In the genomic region with DNA sequence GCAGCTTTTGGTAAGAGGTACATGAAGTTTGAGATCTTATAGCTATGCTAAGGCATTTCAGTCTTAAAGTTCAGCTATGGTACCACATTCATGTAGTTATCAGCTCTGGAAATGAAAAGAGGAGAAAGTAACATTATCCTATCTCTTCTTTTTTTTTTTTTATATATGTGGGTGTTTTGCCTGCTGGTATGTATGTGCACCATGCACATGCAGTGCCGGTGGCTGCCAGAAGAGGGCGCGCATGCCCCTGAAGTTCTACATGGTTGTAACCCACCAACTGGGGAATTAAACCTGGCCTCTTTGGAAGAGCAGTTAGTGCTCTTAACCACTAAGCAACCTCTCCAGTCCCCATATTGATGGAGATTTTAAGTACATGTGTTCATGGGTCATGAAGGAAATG, we compare ENCODE assay signal across 7 mouse cellular contexts. TPM values are rescaled to one million over a fixed set of nuclear protein-coding genes. Genes with fewer than 3 reads are reported as not detected.
DNase-seq lines count a peak whose midpoint lies in the region; ATAC-seq and TF ChIP-seq lines count a peak whose summit lies in the region.
"Not testable (repeated sequence)": the region's sequence is repeated elsewhere in the genome, so short reads cannot be mapped to it uniquely, and the experiment has no call there.

No protein-coding gene starts in this region.

- WGBS in hindbrain, postnatal 0 days = 54% methylated on average over 3 of the region's 3 CpGs
- 62% methylated on average over 3 of the region's 3 CpGs for WGBS in liver, adult 2 months
- 75% methylated on average over 3 of the region's 3 CpGs for WGBS in thymus, adult 2 months

- not testable (repeated sequence) for H3K79me2 ChIP-seq in liver, adult 2 months (ENCODE audit: control insufficient read depth, insufficient read depth, low read length)

- not testable (repeated sequence) for H3K9me3 ChIP-seq in G1E (replicated peaks); hindbrain, postnatal 0 days (ENCODE audit: low read length)

- H3K4me2 ChIP-seq in hindbrain, postnatal 0 days (ENCODE audit: low read depth, low read length) = not testable (repeated sequence)

- not testable (repeated sequence) for H3K4me3 ChIP-seq in G1E (ENCODE audit: low read depth, low read length); bone marrow macrophage, adult 2 months (ENCODE audit: insufficient read depth, low read length); hindbrain, postnatal 0 days (ENCODE audit: low read length); liver, adult 2 months (ENCODE audit: insufficient read depth, low read depth, low read length); thymus, adult 2 months (ENCODE audit: control insufficient read depth, insufficient read depth, low read length)

- ATAC-seq in G1E (ENCODE audit: extremely low read depth, insufficient number of reproducible peaks, low FRiP score, poor library complexity, severe bottlenecking); hindbrain, postnatal 0 days: not testable (repeated sequence)

- not testable (repeated sequence) for H3K9ac ChIP-seq in hindbrain, postnatal 0 days (replicated peaks; ENCODE audit: low read length); liver, adult 2 months (ENCODE audit: low read depth, low read length)

- H3K36me3 ChIP-seq in G1E (replicated peaks); hindbrain, postnatal 0 days (ENCODE audit: insufficient read depth, low read length); liver, adult 2 months (ENCODE audit: control insufficient read depth, insufficient read depth, low read length); thymus, adult 2 months (ENCODE audit: control insufficient read depth, insufficient read depth, low read length): not testable (repeated sequence)

- not testable (repeated sequence) for DNase-seq in G1E (ENCODE audit: low spot score); hindbrain, postnatal 0 days (ENCODE audit: low spot score); liver, adult 2 months (ENCODE audit: extremely low read depth, low read depth, low spot score)
- peak; percentile 5 for DNase-seq in embryo, embryonic 11 days
- DNase-seq in naive thymus-derived CD4-positive, alpha-beta T cell, adult 2 months (ENCODE audit: low read depth) = peak; percentile 2
- peak; percentile 22 for DNase-seq in thymus, adult 2 months

- H3K27ac ChIP-seq in bone marrow macrophage, adult 2 months (ENCODE audit: insufficient read depth, low read depth, low read length); hindbrain, postnatal 0 days; liver, adult 2 months (replicated peaks; ENCODE audit: insufficient read depth, low read depth, low read length); thymus, adult 2 months (ENCODE audit: control insufficient read depth, insufficient read depth, low read length): not testable (repeated sequence)

- H3K27me3 ChIP-seq in G1E (ENCODE audit: insufficient read depth, low read length); hindbrain, postnatal 0 days (ENCODE audit: insufficient read depth, low read length); liver, adult 2 months (ENCODE audit: control insufficient read depth, insufficient read depth, low read length); thymus, adult 2 months (ENCODE audit: control insufficient read depth, insufficient read depth, low read length): not testable (repeated sequence)

- TF ChIP-seq CTCF in G1E (IDR thresholded peaks at IDR 0.05; ENCODE audit: low read depth, low read length) = peak; percentile 26; the same call in 1 of the 2 replicates
- TF ChIP-seq CTCF in bone marrow macrophage, adult 2 months (IDR thresholded peaks at IDR 0.05; ENCODE audit: low read depth, low read length) = peak; percentile 21; the same call in 1 of the 2 replicates
- peak; percentile 9; the same call in 1 of the 2 replicates for TF ChIP-seq CTCF in hindbrain, postnatal 0 days (IDR thresholded peaks at IDR 0.05; ENCODE audit: low read depth)
- peak; percentile 30; the same call in 1 of the 2 replicates for TF ChIP-seq CTCF in liver, adult 2 months (IDR thresholded peaks at IDR 0.05; ENCODE audit: low read depth, low read length)
- 0 out of 2 replicates have a peak, but pooled peaks have one; percentile 20 for TF ChIP-seq CTCF in thymus, adult 2 months (IDR thresholded peaks at IDR 0.05; ENCODE audit: borderline replicate concordance, control insufficient read depth, extremely low read depth, insufficient read depth, low read length, poor library complexity)

- not testable (repeated sequence) for H3K4me1 ChIP-seq in G1E (ENCODE audit: insufficient read depth, low read depth, low read length); bone marrow macrophage, adult 2 months (ENCODE audit: control insufficient read depth, insufficient read depth, low read length); hindbrain, postnatal 0 days (ENCODE audit: insufficient read depth, low read length); liver, adult 2 months (ENCODE audit: control insufficient read depth, insufficient read depth, low read length); thymus, adult 2 months (replicated peaks; ENCODE audit: control insufficient read depth, insufficient read depth, low read length)

- TF ChIP-seq POLR2A in bone marrow macrophage, adult 2 months (IDR thresholded peaks at IDR 0.05; ENCODE audit: borderline replicate concordance, low read depth, low read length); liver, adult 2 months (IDR thresholded peaks at IDR 0.05; ENCODE audit: extremely low read depth, insufficient read depth, low read length); thymus, adult 2 months (IDR thresholded peaks at IDR 0.05; ENCODE audit: control insufficient read depth, extremely low read depth, insufficient read depth, low read length, poor library complexity): not testable (repeated sequence)

RNA-seq across cellular contexts. Expression of a gene that starts 49.5 kb away (rescaled TPM):
- total RNA-seq in G1E (2014; fragmentation: Nextera tagmentation) (115 and 138 TPM in 2 replicates), G1E (2017) (98.0 and 109 TPM in 2 replicates)
- polyA plus RNA-seq in G1E (2012) = 29.7 and 33.9 TPM in 2 replicates
- polyA plus RNA-seq in bone marrow macrophage, adult 2 months (2012; ENCODE audit: insufficient read depth, insufficient read length, missing spikeins) = 70.0 and 70.8 TPM in 2 replicates
- total RNA-seq in hindbrain, postnatal 0 days (2014; rRNA removed) = 51.3 and 64.0 TPM in 2 replicates
- polyA plus RNA-seq in hindbrain, postnatal 0 days (2015; fragmentation: Nextera tagmentation; extraction: Ambion mirVana) = 52.1 and 55.3 TPM in 2 replicates
- 32.2 and 43.2 TPM in 2 replicates for total RNA-seq in liver, adult 2 months (2014; rRNA removed)
- polyA plus RNA-seq in liver, adult 2 months (2012; rRNA removed) = 11.1 and 11.4 TPM in 2 replicates
- polyA plus RNA-seq in thymus, adult 2 months (2012; rRNA removed) = 26.1 and 26.8 TPM in 2 replicates
